Mouse (Mus musculus): ENCODE measurements at regions not wholly inside any gene's neighbourhood (a gene's known extent, or its start where the extent isn't known, plus 50 kb on each side); places are given as distances from the start of the nearest gene placed in this dataset.

DNA sequence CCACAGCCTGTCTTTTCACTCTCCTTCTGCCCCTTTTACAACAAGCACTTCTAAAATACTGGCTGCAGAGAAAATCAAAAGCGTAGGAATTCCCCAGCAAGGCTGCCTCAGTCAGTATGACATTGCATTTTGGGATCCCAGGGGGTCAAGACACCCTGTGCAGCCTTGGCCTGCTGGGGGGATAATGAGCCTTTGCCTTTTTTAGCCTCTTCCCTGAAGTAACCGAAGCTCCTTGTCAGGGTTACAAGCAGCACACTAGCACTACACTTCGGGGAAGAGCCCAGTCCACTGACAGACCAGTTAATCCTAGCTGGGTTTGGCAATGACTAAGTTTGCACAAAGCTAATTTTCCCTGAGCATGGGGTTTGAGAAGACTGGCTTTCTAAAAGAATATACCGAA is 207.7 kb upstream of the 1700056E22Rik start:
- TF ChIP-seq CTCF (IDR thresholded peaks at IDR 0.05; ENCODE audit: low read depth) (no peak), EP300 (IDR thresholded peaks at IDR 0.05; ENCODE audit: low read depth) (no peak)

Measured in liver, embryonic 14.5 days (tissue).